Mouse (Mus musculus) liver, postnatal 0 days (tissue): ENCODE measurements around the gene Sgk1. TPM values are rescaled to one million over a fixed set of nuclear protein-coding genes. Genes with fewer than 3 reads are reported as not detected.

Source experiments
- ATAC-seq: fragments of 200-750 bp; cut with Nextera tagmentation; 2 replicates; pipeline ENCODE4 v1.8.0; 2017; ENCODE audit warnings: mild to moderate bottlenecking, moderate library complexity
- DNase-seq: peaks from one replicate; pipeline ENCODE4 v3.0.0-alpha.2; 2016
- H3K27ac ChIP-seq: fragments of 300-500 bp; sonication (generic); 2 replicates; pipeline ENCODE4 v1.5.1; 2014; ENCODE audit warnings: antibody characterized with exemption, moderate library complexity, mild to moderate bottlenecking, low read depth
- H3K27me3 ChIP-seq: fragments of 300-500 bp; sonication (generic); 2 replicates; pipeline ENCODE4 v1.6.1; 2014; ENCODE audit warnings: low read length, control low read depth, mixed read lengths; ENCODE audit not compliant: insufficient read depth
- H3K36me3 ChIP-seq: fragments of 300-500 bp; sonication (generic); replicated peaks from 2 replicates; pipeline ENCODE4 v1.6.1; 2014; ENCODE audit warnings: mild to moderate bottlenecking, control low read depth, low read length, moderate library complexity, mixed read lengths; ENCODE audit not compliant: insufficient read depth
- H3K4me1 ChIP-seq: fragments of 300-500 bp; sonication (generic); 2 replicates; pipeline ENCODE4 v1.6.1; 2014; ENCODE audit warnings: antibody characterized with exemption, mild to moderate bottlenecking, control low read depth; ENCODE audit not compliant: insufficient read depth
- H3K4me2 ChIP-seq: fragments of 300-500 bp; sonication (generic); 2 replicates; pipeline ENCODE4 v1.6.1; 2014; ENCODE audit warnings: low read depth, mild to moderate bottlenecking, low read length, moderate library complexity, mixed read lengths
- H3K4me3 ChIP-seq: fragments of 300-500 bp; sonication (generic); 2 replicates; pipeline ENCODE4 v1.5.1; 2014; ENCODE audit warnings: low read depth, low read length
- H3K9ac ChIP-seq: fragments of 300-500 bp; sonication (generic); replicated peaks from 2 replicates; pipeline ENCODE4 v1.6.1; 2014; ENCODE audit warnings: mild to moderate bottlenecking, moderate library complexity
- H3K9me3 ChIP-seq: fragments of 300-500 bp; sonication (generic); 2 replicates; pipeline ENCODE4 v1.6.1; 2016; ENCODE audit warnings: mild to moderate bottlenecking, control low read depth, low read length, mixed read lengths
- CTCF ChIP-seq: sonication (generic); IDR thresholded peaks from 2 replicates; pipeline ENCODE4 v1.5.1; 2016; ENCODE audit warnings: antibody characterized with exemption, low read depth
- EP300 ChIP-seq: IDR thresholded peaks from 2 replicates; pipeline ENCODE4 v1.6.1; 2016; ENCODE audit warnings: antibody characterized with exemption, low read depth, mild to moderate bottlenecking
- WGBS: fragments of 180-500 bp; shearing (Covaris S2); extraction: QIAGEN DNeasy Blood & Tissue Kit; methylation state at CpG from one replicate; pipeline ENCODE4 v1.1.7; 2014; ENCODE audit not compliant: insufficient replicate concordance; 5-methylcytosine and 5-hydroxymethylcytosine counted together
- polyA plus RNA-seq: library from polyadenylated mRNA; unstranded; fragments of >200 nt; fragmentation: Nextera tagmentation; extraction: Ambion mirVana; gene quantifications from 2 replicates; pipeline ENCODE4 v1.2.1, GENCODE M21; 2015

The Sgk1 gene
- polyA plus RNA-seq, 1 experiment from 2014 or later = 20.6 TPM

DNA sequence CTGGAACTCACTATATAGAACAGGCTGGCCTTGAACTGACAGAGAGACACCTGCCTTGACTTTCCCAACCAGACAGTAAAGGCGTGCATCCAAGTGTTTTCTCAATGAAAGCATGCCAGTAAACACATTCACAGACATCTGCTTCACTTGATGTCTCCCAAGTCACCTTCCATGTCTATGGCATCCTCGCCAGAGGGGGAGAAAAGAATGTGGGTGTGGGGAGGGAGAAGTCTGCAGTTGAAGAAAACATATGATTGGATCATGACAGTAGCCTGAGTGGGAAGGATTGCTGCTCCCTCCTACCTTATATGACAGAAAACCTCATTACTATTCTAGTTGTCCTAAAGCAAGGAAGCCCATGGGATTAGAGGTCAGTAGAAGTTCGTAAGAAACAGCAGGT is 50.8 kb downstream of the Sgk1 start:
- ATAC-seq = no peak
- 80% methylated on average over 3 of the region's 3 CpGs for WGBS

DNA sequence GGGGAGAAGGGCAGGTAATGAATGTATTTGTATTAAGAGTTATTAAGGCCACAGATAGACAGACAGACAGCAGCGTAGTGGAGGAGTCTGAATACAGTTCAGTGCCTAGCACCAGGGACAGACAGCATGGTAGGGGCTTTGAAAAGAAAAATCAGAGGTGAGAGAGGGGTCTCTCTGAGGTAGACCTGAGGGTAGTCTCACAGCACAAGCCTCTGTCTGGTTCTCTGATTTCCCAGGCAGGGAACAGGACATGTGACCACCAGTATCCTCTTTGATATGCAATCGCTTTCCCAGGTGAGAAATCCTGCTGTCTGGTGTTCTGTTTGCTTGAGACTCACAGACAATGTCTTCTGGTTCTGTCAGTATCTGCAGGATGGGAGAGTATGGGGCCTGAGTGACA is 52.8 kb downstream of the Sgk1 start:
- H3K36me3 ChIP-seq = no peaks in the 10 kb centered on the region
- ATAC-seq (no peak), DNase-seq (no peak)
- H3K4me2 ChIP-seq = no peak overlapping the region
- H3K27ac ChIP-seq = no peak overlapping the region
- WGBS = 70% methylated on average over 2 of the region's 2 CpGs
- no peak for TF ChIP-seq CTCF
- TF ChIP-seq EP300 = no peak
- H3K4me3 ChIP-seq = no peak overlapping the region
- no peaks in the 10 kb centered on the region for H3K9me3 ChIP-seq
- H3K27me3 ChIP-seq = no peaks in the 10 kb centered on the region
- no peak overlapping the region for H3K9ac ChIP-seq
- H3K4me1 ChIP-seq = peaks cover 12% of the 10 kb centered on the region

More for the DNA sequence above, 50.8 kb downstream of the Sgk1 start:
- Histone ChIP-seq H3K27me3 (no peaks in the 10 kb centered on the region), H3K4me1 (peaks cover 12% of the 10 kb centered on the region), H3K9me3 (no peaks in the 10 kb centered on the region), H3K27ac (no peak overlapping the region), H3K9ac (no peak overlapping the region), H3K4me2 (no peak overlapping the region), H3K36me3 (no peaks in the 10 kb centered on the region), H3K4me3 (no peak overlapping the region)
- TF ChIP-seq EP300 (no peak), CTCF (no peak)
- no peak for DNase-seq

DNA sequence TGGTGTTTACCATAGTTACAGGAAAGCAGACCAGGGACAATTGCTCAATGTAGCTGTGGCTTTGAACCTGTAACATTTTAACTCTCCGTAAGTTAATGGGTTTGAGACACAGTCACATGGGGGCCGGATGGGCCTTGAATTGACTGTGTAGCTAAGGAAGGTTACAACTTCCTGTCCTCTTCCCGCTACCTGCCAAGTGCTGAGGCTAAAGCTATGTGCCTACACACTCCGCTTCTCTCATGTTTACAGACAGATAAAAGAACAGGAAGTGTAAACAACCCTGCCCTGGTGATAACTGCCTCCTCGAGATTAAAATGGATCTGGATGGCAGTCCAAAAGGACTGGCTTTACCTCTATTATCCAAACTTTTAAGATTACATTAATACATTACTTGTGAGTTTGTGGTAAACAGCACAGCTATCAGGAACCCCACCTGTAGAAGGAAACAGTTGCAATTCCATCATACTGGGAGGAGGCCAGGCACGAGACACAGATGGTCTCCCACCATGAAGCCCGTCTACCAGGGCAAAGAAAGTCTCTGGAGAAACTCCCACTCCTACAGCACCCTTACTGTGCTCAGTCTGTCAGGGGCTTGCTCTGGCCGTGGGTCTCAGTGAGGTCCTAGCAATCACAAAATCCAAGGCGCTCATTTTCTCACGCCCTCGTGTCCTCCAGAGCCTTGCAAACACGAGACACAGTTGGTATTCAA is 54.7 kb downstream of the Sgk1 start:
- Histone ChIP-seq H3K4me1 (peaks cover 12% of the 10 kb centered on the region), H3K36me3 (no peaks in the 10 kb centered on the region), H3K27me3 (no peaks in the 10 kb centered on the region), H3K9ac (no peak overlapping the region), H3K9me3 (no peaks in the 10 kb centered on the region), H3K27ac (no peak overlapping the region), H3K4me2 (no peak overlapping the region), H3K4me3 (no peak overlapping the region)
- peak; percentile 22 for DNase-seq
- WGBS = 35% methylated on average over 12 of the region's 12 CpGs
- peak; percentile 76 for ATAC-seq
- TF ChIP-seq CTCF (no peak), EP300 (no peak)

DNA sequence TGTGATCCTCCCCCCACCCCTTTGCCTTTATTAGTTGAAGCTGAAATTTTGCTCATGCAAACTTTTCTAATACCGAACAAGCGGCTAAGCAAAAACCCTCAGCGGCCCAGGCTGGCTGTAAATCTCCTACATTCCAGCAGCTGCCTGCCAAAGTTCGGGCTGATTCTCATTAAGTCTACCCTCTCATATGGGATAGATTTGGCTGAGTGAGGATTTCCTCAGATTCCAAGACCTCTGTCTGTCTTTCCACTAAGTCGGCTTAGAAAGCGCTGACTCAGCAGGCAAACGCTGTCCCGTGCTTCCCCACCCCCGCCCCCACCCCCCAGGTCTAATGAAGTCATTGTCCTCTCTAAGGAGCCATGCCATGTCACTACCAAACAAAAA is 55.2 kb downstream of the Sgk1 start:
- no peak overlapping the region for H3K27ac ChIP-seq
- H3K27me3 ChIP-seq = no peaks in the 10 kb centered on the region
- 31% methylated on average over 9 of the region's 9 CpGs for WGBS
- no peak overlapping the region for H3K4me2 ChIP-seq
- H3K9me3 ChIP-seq = no peaks in the 10 kb centered on the region
- H3K4me3 ChIP-seq = no peak overlapping the region
- DNase-seq (no peak), ATAC-seq (no peak)
- peaks cover 12% of the 10 kb centered on the region for H3K4me1 ChIP-seq
- TF ChIP-seq CTCF (no peak), EP300 (no peak)
- H3K36me3 ChIP-seq = no peaks in the 10 kb centered on the region
- H3K9ac ChIP-seq = no peak overlapping the region

DNA sequence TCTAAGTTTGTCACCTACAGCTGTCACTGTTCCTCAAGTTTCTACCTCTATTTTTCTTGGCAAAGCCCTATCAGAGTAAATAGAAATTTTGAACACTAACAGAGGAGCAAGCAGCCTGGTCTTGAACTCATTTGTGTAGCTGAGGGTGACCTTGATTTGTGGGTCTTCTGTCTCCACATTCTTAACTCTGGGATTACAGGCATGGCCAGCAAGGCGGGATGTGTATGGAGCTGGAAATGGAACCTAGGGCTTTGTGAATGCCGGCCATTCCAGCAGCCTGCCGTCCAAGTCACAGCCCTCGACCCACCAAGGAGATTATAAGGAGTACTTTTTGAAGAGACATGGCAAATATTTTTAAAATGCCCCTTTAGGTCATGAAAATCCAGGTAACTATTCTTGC is 56.2 kb downstream of the Sgk1 start:
- no peak overlapping the region for H3K9ac ChIP-seq
- TF ChIP-seq EP300 = no peak
- TF ChIP-seq CTCF = no peak
- H3K36me3 ChIP-seq = no peaks in the 10 kb centered on the region
- H3K9me3 ChIP-seq = no peaks in the 10 kb centered on the region
- peaks cover 12% of the 10 kb centered on the region for H3K4me1 ChIP-seq
- no peak for ATAC-seq
- DNase-seq = no peak
- H3K27me3 ChIP-seq = no peaks in the 10 kb centered on the region
- no peak overlapping the region for H3K27ac ChIP-seq
- H3K4me2 ChIP-seq = no peak overlapping the region
- 76% methylated on average over 4 of the region's 4 CpGs for WGBS
- H3K4me3 ChIP-seq = no peak overlapping the region

DNA sequence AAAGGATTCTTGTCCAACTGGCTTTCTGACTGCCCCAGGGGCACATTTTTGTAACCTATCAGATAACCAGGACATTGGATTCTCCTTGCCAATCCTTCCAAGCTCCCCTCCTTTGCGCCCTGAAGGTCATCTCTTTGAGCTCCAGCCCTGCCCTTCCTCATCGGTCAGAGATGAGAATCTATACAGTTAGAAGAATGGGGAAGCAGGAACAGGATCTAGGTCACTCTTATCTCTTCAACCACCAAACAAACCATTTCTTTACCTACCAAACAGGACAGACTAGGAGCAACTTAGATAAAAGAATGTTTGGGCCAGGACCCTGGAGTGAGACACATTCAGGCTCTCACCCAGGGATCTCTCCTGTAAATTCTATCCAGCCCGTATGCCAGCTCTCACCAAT is 59.3 kb downstream of the Sgk1 start:
- DNase-seq (no peak), ATAC-seq (no peak)
- no peaks in the 10 kb centered on the region for H3K27me3 ChIP-seq
- H3K27ac ChIP-seq = no peak overlapping the region
- H3K9me3 ChIP-seq = no peaks in the 10 kb centered on the region
- no peaks in the 10 kb centered on the region for H3K36me3 ChIP-seq
- no peak overlapping the region for H3K9ac ChIP-seq
- TF ChIP-seq CTCF (no peak), EP300 (no peak)
- H3K4me1 ChIP-seq = peaks cover 11% of the 10 kb centered on the region
- no peak overlapping the region for H3K4me3 ChIP-seq
- no peak overlapping the region for H3K4me2 ChIP-seq
- 35% methylated on average over 3 of the region's 3 CpGs for WGBS
